Mouse (Mus musculus): ENCODE measurements around the gene Kcnj11. TPM values are rescaled to one million over a fixed set of nuclear protein-coding genes. Genes with fewer than 3 reads are reported as not detected.
A peak's percentile ranks its signal among the peaks of the same experiment; 100 is the strongest.

Kcnj11 gene
- polyA plus RNA-seq, 1 experiment from 2014 or later: 0.31 TPM

GRCm38 (mm10) chr7:46111938-46112337 is 11.4 kb upstream of the Kcnj11 start:
- Histone ChIP-seq H3K4me3 (ENCODE audit: low read depth, low read length) (no peak overlapping the region), H3K36me3 (ENCODE audit: control insufficient read depth, insufficient read depth, low read length) (no peaks in the 10 kb centered on the region), H3K9me3 (ENCODE audit: control insufficient read depth, low read length) (no peaks in the 10 kb centered on the region), H3K27ac (ENCODE audit: low read depth, low read length) (no peak overlapping the region), H3K27me3 (ENCODE audit: control insufficient read depth, insufficient read depth, low read length) (no peaks in the 10 kb centered on the region), H3K4me1 (ENCODE audit: control insufficient read depth, insufficient read depth, low read length) (peaks cover 3% of the 10 kb centered on the region; the same call in 1 of the 2 replicates), H3K9ac (ENCODE audit: low read length) (no peak overlapping the region), H3K4me2 (ENCODE audit: low read depth) (no peak overlapping the region)
- DNase-seq (ENCODE audit: low spot score): no peak
- 70% methylated on average over 6 of the region's 6 CpGs for WGBS
- ATAC-seq (ENCODE audit: insufficient read depth, low FRiP score, low TSS enrichment): no peak

- ATAC-seq (ENCODE audit: insufficient read depth, low FRiP score, low TSS enrichment) (no peak), DNase-seq (ENCODE audit: low spot score) (no peak)
- Histone ChIP-seq H3K4me1 (ENCODE audit: control insufficient read depth, insufficient read depth, low read length) (peaks cover 3% of the 10 kb centered on the region; the same call in 1 of the 2 replicates), H3K27ac (ENCODE audit: low read depth, low read length) (no peak overlapping the region), H3K9me3 (ENCODE audit: control insufficient read depth, low read length) (no peaks in the 10 kb centered on the region), H3K27me3 (ENCODE audit: control insufficient read depth, insufficient read depth, low read length) (no peaks in the 10 kb centered on the region), H3K4me3 (ENCODE audit: low read depth, low read length) (no peak overlapping the region), H3K9ac (ENCODE audit: low read length) (no peak overlapping the region), H3K36me3 (ENCODE audit: control insufficient read depth, insufficient read depth, low read length) (no peaks in the 10 kb centered on the region), H3K4me2 (ENCODE audit: low read depth) (no peak overlapping the region)
- WGBS: 80% methylated on average over 15 of the region's 15 CpGs
These were observed 10.8 kb upstream of the Kcnj11 start for GRCm38 (mm10) chr7:46111212-46111817.

- Histone ChIP-seq H3K36me3 (ENCODE audit: control insufficient read depth, insufficient read depth, low read length) (no peaks in the 10 kb centered on the region), H3K27me3 (ENCODE audit: control insufficient read depth, insufficient read depth, low read length) (no peaks in the 10 kb centered on the region), H3K9ac (ENCODE audit: low read length) (no peak overlapping the region), H3K4me2 (ENCODE audit: low read depth) (no peak overlapping the region), H3K4me3 (ENCODE audit: low read depth, low read length) (no peak overlapping the region), H3K4me1 (ENCODE audit: control insufficient read depth, insufficient read depth, low read length) (peaks cover 3% of the 10 kb centered on the region; the same call in 1 of the 2 replicates), H3K9me3 (ENCODE audit: control insufficient read depth, low read length) (no peaks in the 10 kb centered on the region), H3K27ac (ENCODE audit: low read depth, low read length) (no peak overlapping the region)
- ATAC-seq (ENCODE audit: insufficient read depth, low FRiP score, low TSS enrichment): no peak
- 80% methylated on average over 3 of the region's 3 CpGs for WGBS
- no peak for DNase-seq (ENCODE audit: low spot score)
These were observed 9.5 kb upstream of the Kcnj11 start for GRCm38 (mm10) chr7:46110079-46110478.

GRCm38 (mm10) chr7:46105484-46105883 is 4.9 kb upstream of the Kcnj11 start:
- ATAC-seq (ENCODE audit: insufficient read depth, low FRiP score, low TSS enrichment) (no peak), DNase-seq (ENCODE audit: low spot score) (no peak)
- Histone ChIP-seq H3K27ac (ENCODE audit: low read depth, low read length) (no peak overlapping the region), H3K9me3 (ENCODE audit: control insufficient read depth, low read length) (no peaks in the 10 kb centered on the region), H3K9ac (ENCODE audit: low read length) (no peak overlapping the region), H3K36me3 (ENCODE audit: control insufficient read depth, insufficient read depth, low read length) (no peaks in the 10 kb centered on the region), H3K4me2 (ENCODE audit: low read depth) (no peak overlapping the region), H3K4me3 (ENCODE audit: low read depth, low read length) (no peak overlapping the region), H3K4me1 (ENCODE audit: control insufficient read depth, insufficient read depth, low read length) (no peaks in the 10 kb centered on the region), H3K27me3 (ENCODE audit: control insufficient read depth, insufficient read depth, low read length) (no peaks in the 10 kb centered on the region)
- 88% methylated on average over 7 of the region's 7 CpGs for WGBS

GRCm38 (mm10) chr7:46104256-46104915 is 3.8 kb upstream of the Kcnj11 start:
- H3K4me1 ChIP-seq (ENCODE audit: control insufficient read depth, insufficient read depth, low read length): no peaks in the 10 kb centered on the region
- 86% methylated on average over 27 of the region's 27 CpGs for WGBS
- no peak overlapping the region for H3K4me2 ChIP-seq (ENCODE audit: low read depth)
- no peaks in the 10 kb centered on the region for H3K36me3 ChIP-seq (ENCODE audit: control insufficient read depth, insufficient read depth, low read length)
- H3K9ac ChIP-seq (ENCODE audit: low read length): no peak overlapping the region
- H3K27ac ChIP-seq (ENCODE audit: low read depth, low read length): no peak overlapping the region
- ATAC-seq (ENCODE audit: insufficient read depth, low FRiP score, low TSS enrichment) (no peak), DNase-seq (ENCODE audit: low spot score) (no peak)
- H3K9me3 ChIP-seq (ENCODE audit: control insufficient read depth, low read length): no peaks in the 10 kb centered on the region
- 0 out of 2 replicates have a peak, but pooled peaks cover 3% of the 10 kb centered on the region for H3K27me3 ChIP-seq (ENCODE audit: control insufficient read depth, insufficient read depth, low read length)
- H3K4me3 ChIP-seq (ENCODE audit: low read depth, low read length): no peak overlapping the region

- no peak overlapping the region for H3K9ac ChIP-seq (ENCODE audit: low read length)
- H3K27me3 ChIP-seq (ENCODE audit: control insufficient read depth, insufficient read depth, low read length): 0 out of 2 replicates have a peak, but pooled peaks cover 3% of the 10 kb centered on the region
- ATAC-seq (ENCODE audit: insufficient read depth, low FRiP score, low TSS enrichment) (no peak), DNase-seq (ENCODE audit: low spot score) (no peak)
- H3K4me1 ChIP-seq (ENCODE audit: control insufficient read depth, insufficient read depth, low read length): no peaks in the 10 kb centered on the region
- H3K27ac ChIP-seq (ENCODE audit: low read depth, low read length): no peak overlapping the region
- WGBS: 89% methylated on average over 8 of the region's 8 CpGs
- no peak overlapping the region for H3K4me2 ChIP-seq (ENCODE audit: low read depth)
- no peak overlapping the region for H3K4me3 ChIP-seq (ENCODE audit: low read depth, low read length)
- no peaks in the 10 kb centered on the region for H3K9me3 ChIP-seq (ENCODE audit: control insufficient read depth, low read length)
- H3K36me3 ChIP-seq (ENCODE audit: control insufficient read depth, insufficient read depth, low read length): no peaks in the 10 kb centered on the region
These were observed 3.2 kb upstream of the Kcnj11 start for GRCm38 (mm10) chr7:46103771-46104170.

GRCm38 (mm10) chr7:46103075-46103591 is 2.6 kb upstream of the Kcnj11 start:
- 0 out of 2 replicates have a peak, but pooled peaks cover 3% of the 10 kb centered on the region for H3K27me3 ChIP-seq (ENCODE audit: control insufficient read depth, insufficient read depth, low read length)
- no peak for ATAC-seq (ENCODE audit: insufficient read depth, low FRiP score, low TSS enrichment)
- H3K4me3 ChIP-seq (ENCODE audit: low read depth, low read length): no peak overlapping the region
- no peak overlapping the region for H3K27ac ChIP-seq (ENCODE audit: low read depth, low read length)
- H3K4me2 ChIP-seq (ENCODE audit: low read depth): no peak overlapping the region
- H3K9ac ChIP-seq (ENCODE audit: low read length): no peak overlapping the region
- WGBS: 81% methylated on average over 8 of the region's 8 CpGs
- no peaks in the 10 kb centered on the region for H3K4me1 ChIP-seq (ENCODE audit: control insufficient read depth, insufficient read depth, low read length)
- H3K9me3 ChIP-seq (ENCODE audit: control insufficient read depth, low read length): no peaks in the 10 kb centered on the region
- H3K36me3 ChIP-seq (ENCODE audit: control insufficient read depth, insufficient read depth, low read length): no peaks in the 10 kb centered on the region
- DNase-seq (ENCODE audit: low spot score): no peak

GRCm38 (mm10) chr7:46099682-46100081 is 882 bp downstream of the Kcnj11 start:
- DNase-seq (ENCODE audit: low spot score) (no peak), ATAC-seq (ENCODE audit: insufficient read depth, low FRiP score, low TSS enrichment) (no peak)
- no peak overlapping the region for H3K9ac ChIP-seq (ENCODE audit: low read length)
- H3K36me3 ChIP-seq (ENCODE audit: control insufficient read depth, insufficient read depth, low read length): no peaks in the 10 kb centered on the region
- no peaks in the 10 kb centered on the region for H3K9me3 ChIP-seq (ENCODE audit: control insufficient read depth, low read length)
- 82% methylated on average over 13 of the region's 13 CpGs for WGBS
- no peak overlapping the region for H3K27ac ChIP-seq (ENCODE audit: low read depth, low read length)
- no peak overlapping the region for H3K4me3 ChIP-seq (ENCODE audit: low read depth, low read length)
- peak overlapping the region; percentile 81 for H3K4me2 ChIP-seq (ENCODE audit: low read depth)
- no peaks in the 10 kb centered on the region for H3K4me1 ChIP-seq (ENCODE audit: control insufficient read depth, insufficient read depth, low read length)
- 0 out of 2 replicates have a peak, but pooled peaks cover 3% of the 10 kb centered on the region for H3K27me3 ChIP-seq (ENCODE audit: control insufficient read depth, insufficient read depth, low read length)

GRCm38 (mm10) chr7:46098919-46099286 is 1.7 kb downstream of the Kcnj11 start:
- no peak overlapping the region for H3K4me3 ChIP-seq (ENCODE audit: low read depth, low read length)
- H3K9me3 ChIP-seq (ENCODE audit: control insufficient read depth, low read length): no peaks in the 10 kb centered on the region
- no peaks in the 10 kb centered on the region for H3K4me1 ChIP-seq (ENCODE audit: control insufficient read depth, insufficient read depth, low read length)
- DNase-seq (ENCODE audit: low spot score) (no peak), ATAC-seq (ENCODE audit: insufficient read depth, low FRiP score, low TSS enrichment) (no peak)
- no peak overlapping the region for H3K4me2 ChIP-seq (ENCODE audit: low read depth)
- H3K27me3 ChIP-seq (ENCODE audit: control insufficient read depth, insufficient read depth, low read length): 0 out of 2 replicates have a peak, but pooled peaks cover 3% of the 10 kb centered on the region
- WGBS: 94% methylated on average over 19 of the region's 19 CpGs
- H3K27ac ChIP-seq (ENCODE audit: low read depth, low read length): no peak overlapping the region
- no peaks in the 10 kb centered on the region for H3K36me3 ChIP-seq (ENCODE audit: control insufficient read depth, insufficient read depth, low read length)
- no peak overlapping the region for H3K9ac ChIP-seq (ENCODE audit: low read length)
